Mouse (Mus musculus) limb, embryonic 10.5 days (tissue): ENCODE results near the gene Slc35b2. TPM values are rescaled to one million over a fixed set of nuclear protein-coding genes. Genes with fewer than 3 reads are reported as not detected.

ENCODE experiments used
- DNase-seq: peaks from one replicate; pipeline ENCODE4 v3.0.0-alpha.2; 2017; ENCODE audit warnings: low spot score
- H3K27ac ChIP-seq: fragments of 300-500 bp; sonication (generic); 2 replicates; pipeline ENCODE4 v1.5.1; 2016; ENCODE audit warnings: mild to moderate bottlenecking
- H3K27me3 ChIP-seq: fragments of 300-500 bp; sonication (generic); 2 replicates; pipeline ENCODE4 v1.6.1; 2016; ENCODE audit warnings: low read depth, mild to moderate bottlenecking; ENCODE audit not compliant: poor library complexity, severe bottlenecking
- H3K36me3 ChIP-seq: fragments of 300-500 bp; sonication (generic); 2 replicates; pipeline ENCODE4 v1.6.1; 2016; ENCODE audit warnings: mild to moderate bottlenecking, moderate library complexity
- H3K4me1 ChIP-seq: fragments of 300-500 bp; sonication (generic); 2 replicates; pipeline ENCODE4 v1.6.1; 2016
- H3K4me3 ChIP-seq: fragments of 300-500 bp; sonication (generic); 2 replicates; pipeline ENCODE4 v1.5.1; 2016; ENCODE audit warnings: mild to moderate bottlenecking, moderate library complexity
- H3K9me3 ChIP-seq: fragments of 300-500 bp; sonication (generic); replicated peaks from 2 replicates; pipeline ENCODE4 v1.6.1; 2016; ENCODE audit warnings: mild to moderate bottlenecking
- WGBS: fragments of 180-500 bp; shearing (Covaris S2); methylation state at CpG from one replicate; pipeline ENCODE4 v1.1.7; 2016; 5-methylcytosine and 5-hydroxymethylcytosine counted together
- polyA plus RNA-seq: library from polyadenylated mRNA; unstranded; fragments of >200 nt; fragmentation: Nextera tagmentation; extraction: Ambion mirVana; gene quantifications from 2 replicates; pipeline ENCODE4 v1.2.1, GENCODE M21; 2016

Slc35b2 gene
- polyA plus RNA-seq, 1 experiment from 2014 or later: 105 TPM

DNA sequence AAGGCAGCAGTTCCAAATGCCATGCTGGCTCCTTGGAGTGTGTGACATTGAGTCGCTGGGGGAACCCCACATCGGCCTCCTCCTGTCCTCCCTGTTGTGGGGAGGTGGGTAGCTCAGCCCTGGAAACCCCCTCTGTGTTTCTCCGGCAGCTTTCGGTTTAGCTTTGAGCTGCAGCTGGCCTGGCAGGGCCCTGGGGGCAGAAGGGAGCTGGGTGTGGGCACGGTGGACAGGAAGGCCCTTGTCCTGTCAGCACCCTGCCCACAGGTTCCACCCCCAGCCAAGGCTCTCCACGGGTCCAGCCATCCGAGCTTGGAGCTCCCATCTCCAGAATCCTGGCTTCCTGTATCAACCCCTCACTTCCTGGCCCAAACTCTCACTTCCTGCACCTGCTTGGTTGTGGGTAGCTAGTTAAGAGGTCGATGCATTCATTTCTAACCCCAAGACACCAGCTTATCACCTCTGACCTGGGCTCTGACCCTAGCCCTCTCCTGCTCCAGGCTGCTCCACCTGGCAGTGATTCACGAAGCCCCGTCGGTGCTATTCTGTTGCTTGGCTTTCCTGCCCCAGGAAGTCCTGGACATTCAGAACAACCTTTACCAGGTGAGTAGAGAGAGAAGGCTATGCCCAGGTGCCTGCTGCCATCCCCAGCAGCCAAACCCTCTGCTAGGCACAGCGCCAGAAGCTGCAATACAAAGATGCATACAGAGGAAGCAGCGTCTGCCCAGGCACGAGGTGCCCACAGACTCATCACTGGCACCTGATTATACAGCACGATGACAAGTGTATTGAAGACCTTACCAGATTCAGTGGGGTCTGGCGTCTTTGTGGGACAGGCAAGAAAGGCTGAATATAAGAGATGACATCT is 5.4 kb upstream of the Slc35b2 start:
- H3K9me3 ChIP-seq: no peaks in the 10 kb centered on the region
- H3K4me3 ChIP-seq: 0 out of 2 replicates have a peak overlapping the region, but pooled peaks have one; percentile 2
- no peak overlapping the region for H3K27ac ChIP-seq
- no peak for DNase-seq
- peaks cover 37% of the 10 kb centered on the region for H3K27me3 ChIP-seq
- no peaks in the 10 kb centered on the region for H3K36me3 ChIP-seq
- WGBS: 76% methylated on average over 16 of the region's 16 CpGs
- peaks cover 45% of the 10 kb centered on the region for H3K4me1 ChIP-seq

- WGBS: 88% methylated on average over 15 of the region's 15 CpGs
- peaks cover 25% of the 10 kb centered on the region for H3K27me3 ChIP-seq
- peaks cover 50% of the 10 kb centered on the region for H3K4me1 ChIP-seq
- no peak overlapping the region for H3K27ac ChIP-seq
- H3K4me3 ChIP-seq: no peak overlapping the region
- H3K9me3 ChIP-seq: no peaks in the 10 kb centered on the region
- DNase-seq: no peak
- H3K36me3 ChIP-seq: no peaks in the 10 kb centered on the region
Observed at GRCm38 (mm10) chr17:45559732-45560525, 3.7 kb upstream of the Slc35b2 start.

DNA sequence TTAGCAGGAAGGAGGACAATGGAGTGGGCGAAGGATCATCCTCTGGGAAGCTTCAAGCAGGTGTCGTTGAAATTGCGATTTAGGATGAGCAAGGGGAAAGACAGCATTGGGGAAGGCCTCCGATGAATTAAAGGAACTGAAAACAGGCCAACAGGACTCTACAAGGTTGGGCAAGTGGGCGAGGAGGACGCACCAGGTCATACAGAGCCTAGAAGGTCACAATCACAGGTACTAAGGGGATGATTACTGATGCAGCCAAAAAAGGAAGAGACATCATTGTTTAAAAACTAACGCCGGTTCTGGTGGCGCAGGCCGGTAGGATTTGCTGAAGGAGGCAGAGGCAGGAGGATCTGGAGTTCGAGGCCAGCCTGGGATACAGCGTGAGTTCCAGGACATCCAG is 458 bp upstream of the Slc35b2 start:
- WGBS: 82% methylated on average over 12 of the region's 12 CpGs

DNA sequence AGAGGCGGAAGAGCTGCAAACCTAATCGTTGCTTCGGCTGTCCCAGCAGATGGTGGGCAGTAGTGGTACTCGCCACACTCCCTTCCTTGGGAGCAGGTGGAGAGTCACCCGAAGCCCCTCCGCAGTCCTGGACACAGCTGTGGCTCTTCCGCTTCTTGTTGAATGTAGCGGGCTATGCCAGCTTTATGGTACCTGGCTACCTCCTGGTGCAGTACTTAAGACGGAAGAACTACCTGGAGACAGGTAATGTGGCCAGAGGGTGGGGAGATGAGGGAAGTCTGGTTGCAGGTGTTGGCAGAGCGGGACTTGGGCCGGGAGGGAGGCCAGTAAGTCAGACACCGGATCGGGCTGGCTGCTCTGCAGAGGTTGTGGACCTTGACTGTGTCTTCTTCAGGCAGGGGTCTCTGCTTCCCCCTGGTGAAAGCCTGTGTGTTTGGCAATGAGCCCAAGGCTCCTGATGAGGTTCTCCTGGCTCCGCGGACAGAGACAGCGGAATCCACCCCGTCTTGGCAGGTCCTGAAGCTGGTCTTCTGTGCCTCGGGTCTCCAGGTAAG is 934 bp downstream of the Slc35b2 start:
- peaks cover 20% of the 10 kb centered on the region for H3K4me1 ChIP-seq
- peak overlapping the region; percentile 87 for H3K4me3 ChIP-seq
- H3K36me3 ChIP-seq: peaks cover 46% of the 10 kb centered on the region
- 18% methylated on average over 18 of the region's 18 CpGs for WGBS
- no peak for DNase-seq
- H3K27me3 ChIP-seq: no peaks in the 10 kb centered on the region
- peak overlapping the region; percentile 95 for H3K27ac ChIP-seq
- no peaks in the 10 kb centered on the region for H3K9me3 ChIP-seq

More for the DNA sequence above, 458 bp upstream of the Slc35b2 start:
- H3K4me3 ChIP-seq: peak overlapping the region; percentile 87; the same call in 1 of the 2 replicates
- 0 out of 2 replicates have a peak overlapping the region, but pooled peaks have one; percentile 95 for H3K27ac ChIP-seq
- peaks cover 32% of the 10 kb centered on the region for H3K36me3 ChIP-seq
- no peaks in the 10 kb centered on the region for H3K9me3 ChIP-seq
- no peak for DNase-seq
- peaks cover 30% of the 10 kb centered on the region for H3K4me1 ChIP-seq
- no peaks in the 10 kb centered on the region for H3K27me3 ChIP-seq

- 97% methylated on average over 11 of the region's 11 CpGs for WGBS
- Histone ChIP-seq H3K36me3 (peaks cover 51% of the 10 kb centered on the region), H3K27me3 (no peaks in the 10 kb centered on the region), H3K4me1 (peaks cover 20% of the 10 kb centered on the region), H3K4me3 (peak overlapping the region; percentile 87), H3K27ac (0 out of 2 replicates have a peak overlapping the region, but pooled peaks have one; percentile 95), H3K9me3 (no peaks in the 10 kb centered on the region)
- DNase-seq: no peak
Observed at GRCm38 (mm10) chr17:45565103-45565502, 1.4 kb downstream of the Slc35b2 start.

DNA sequence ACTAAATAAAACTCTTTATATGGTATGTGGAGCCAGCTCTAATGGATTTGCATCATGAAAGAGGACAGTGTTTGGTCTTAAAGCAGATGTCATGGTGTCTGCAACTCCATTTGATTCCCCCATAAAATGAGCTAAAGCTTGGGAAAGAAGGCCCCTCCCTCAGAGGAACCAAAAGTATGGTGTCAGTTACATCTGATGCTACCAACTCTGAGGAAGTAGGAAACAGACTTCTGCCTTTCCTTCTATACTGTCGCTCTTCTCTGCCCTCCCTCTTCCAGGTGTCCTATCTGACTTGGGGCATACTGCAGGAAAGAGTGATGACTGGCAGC is 2.3 kb downstream of the Slc35b2 start:
- Histone ChIP-seq H3K4me1 (peaks cover 27% of the 10 kb centered on the region), H3K9me3 (no peaks in the 10 kb centered on the region), H3K36me3 (peaks cover 60% of the 10 kb centered on the region), H3K27me3 (no peaks in the 10 kb centered on the region), H3K4me3 (no peak overlapping the region), H3K27ac (no peak overlapping the region)
- WGBS: 82% methylated on average over 1 of the region's 1 CpGs
- no peak for DNase-seq

DNA sequence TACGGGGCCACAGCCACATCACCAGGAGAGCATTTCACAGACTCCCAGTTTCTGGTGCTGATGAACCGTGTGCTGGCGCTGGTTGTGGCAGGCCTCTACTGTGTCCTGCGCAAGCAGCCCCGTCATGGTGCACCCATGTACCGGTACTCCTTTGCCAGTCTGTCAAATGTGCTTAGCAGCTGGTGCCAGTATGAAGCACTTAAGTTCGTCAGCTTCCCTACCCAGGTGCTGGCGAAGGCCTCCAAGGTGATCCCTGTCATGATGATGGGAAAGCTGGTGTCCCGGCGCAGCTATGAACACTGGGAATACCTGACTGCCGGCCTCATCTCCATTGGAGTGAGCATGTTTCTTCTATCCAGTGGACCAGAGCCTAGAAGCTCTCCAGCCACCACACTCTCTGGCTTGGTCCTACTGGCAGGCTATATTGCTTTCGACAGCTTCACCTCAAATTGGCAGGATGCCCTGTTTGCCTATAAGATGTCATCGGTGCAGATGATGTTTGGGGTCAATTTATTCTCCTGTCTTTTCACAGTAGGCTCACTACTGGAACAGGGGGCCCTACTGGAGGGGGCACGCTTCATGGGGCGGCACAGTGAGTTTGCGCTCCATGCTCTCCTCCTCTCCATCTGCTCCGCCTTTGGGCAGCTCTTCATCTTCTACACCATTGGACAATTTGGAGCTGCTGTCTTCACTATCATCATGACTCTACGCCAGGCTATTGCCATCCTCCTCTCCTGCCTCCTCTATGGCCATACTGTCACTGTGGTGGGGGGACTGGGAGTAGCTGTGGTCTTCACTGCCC is 2.9 kb downstream of the Slc35b2 start:
- Histone ChIP-seq H3K27ac (no peak overlapping the region), H3K4me1 (peaks cover 33% of the 10 kb centered on the region), H3K4me3 (peak overlapping the region; percentile 18; the same call in 1 of the 2 replicates), H3K9me3 (no peaks in the 10 kb centered on the region), H3K27me3 (no peaks in the 10 kb centered on the region), H3K36me3 (peaks cover 66% of the 10 kb centered on the region)
- DNase-seq: no peak
- 74% methylated on average over 18 of the region's 18 CpGs for WGBS

GRCm38 (mm10) chr17:45567162-45567601 is 3.5 kb downstream of the Slc35b2 start:
- H3K27ac ChIP-seq: no peak overlapping the region
- H3K27me3 ChIP-seq: no peaks in the 10 kb centered on the region
- H3K4me1 ChIP-seq: peaks cover 37% of the 10 kb centered on the region
- no peak for DNase-seq
- H3K4me3 ChIP-seq: peak overlapping the region; percentile 18; the same call in 1 of the 2 replicates
- peaks cover 72% of the 10 kb centered on the region for H3K36me3 ChIP-seq
- 25% methylated on average over 4 of the region's 4 CpGs for WGBS
- no peaks in the 10 kb centered on the region for H3K9me3 ChIP-seq

GRCm38 (mm10) chr17:45568990-45569389 is 5.3 kb downstream of the Slc35b2 start:
- Histone ChIP-seq H3K9me3 (no peaks in the 10 kb centered on the region), H3K4me3 (no peak overlapping the region), H3K27me3 (no peaks in the 10 kb centered on the region), H3K27ac (no peak overlapping the region), H3K36me3 (peaks cover 76% of the 10 kb centered on the region), H3K4me1 (peaks cover 38% of the 10 kb centered on the region)
- DNase-seq: no peak
- 88% methylated on average over 12 of the region's 12 CpGs for WGBS

- no peaks in the 10 kb centered on the region for H3K9me3 ChIP-seq
- peaks cover 76% of the 10 kb centered on the region for H3K36me3 ChIP-seq
- no peak overlapping the region for H3K4me3 ChIP-seq
- H3K27me3 ChIP-seq: no peaks in the 10 kb centered on the region
- peaks cover 41% of the 10 kb centered on the region for H3K4me1 ChIP-seq
- 87% methylated on average over 4 of the region's 4 CpGs for WGBS
- no peak overlapping the region for H3K27ac ChIP-seq
- no peak for DNase-seq
Observed at GRCm38 (mm10) chr17:45569999-45570398, 6.3 kb downstream of the Slc35b2 start.

DNA sequence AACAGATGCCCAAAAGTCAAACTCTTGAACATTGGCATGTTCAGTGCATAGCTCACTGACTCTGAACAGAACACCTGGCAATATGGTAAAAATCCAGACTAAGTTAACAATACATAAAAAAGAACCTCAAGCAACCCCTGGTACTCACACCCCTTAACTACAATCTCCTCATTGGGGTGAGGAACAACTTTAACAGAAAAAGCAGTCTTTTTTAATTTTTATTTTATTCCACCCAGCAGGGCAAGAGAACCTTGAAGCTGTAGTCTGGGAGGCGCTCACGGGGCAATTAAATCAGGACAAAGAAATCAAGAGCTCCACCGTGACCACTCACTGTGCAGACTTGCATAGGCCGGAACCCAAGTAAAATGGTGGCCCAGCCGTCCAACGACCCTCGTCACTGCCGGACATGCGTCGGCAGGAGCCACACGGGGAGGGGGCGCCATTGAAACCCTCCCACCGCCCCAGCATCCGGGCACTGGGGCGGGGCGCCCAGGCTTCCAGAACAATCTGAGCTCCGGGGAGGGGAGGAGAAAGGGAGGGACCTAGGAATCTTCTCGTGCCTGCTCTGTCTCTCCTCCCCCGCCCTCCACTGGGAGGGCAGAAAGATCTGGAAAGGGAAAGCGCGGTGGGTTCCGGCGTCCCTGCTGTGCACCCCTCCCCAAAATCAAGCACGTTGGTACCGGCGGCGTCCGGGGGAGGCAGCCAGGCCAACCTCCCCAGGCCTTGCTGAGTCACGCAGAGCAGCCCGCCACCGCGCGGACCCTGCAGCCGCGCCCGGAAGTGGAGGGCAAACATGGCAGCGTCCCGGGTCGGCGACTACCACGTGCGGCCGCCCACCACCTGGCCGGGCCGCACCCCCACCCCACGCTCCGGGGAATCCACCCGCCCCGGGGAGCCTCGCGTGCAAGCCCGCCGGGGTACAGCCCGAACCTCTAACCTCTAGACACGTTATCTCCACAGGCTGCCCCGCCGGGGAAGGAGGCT is 8.7 kb downstream of the Slc35b2 start:
- peak overlapping the region; percentile 97 for H3K27ac ChIP-seq
- no peaks in the 10 kb centered on the region for H3K27me3 ChIP-seq
- H3K36me3 ChIP-seq: peaks cover 52% of the 10 kb centered on the region
- H3K9me3 ChIP-seq: no peaks in the 10 kb centered on the region
- under 1% methylated on average over 56 of the region's 57 CpGs for WGBS
- DNase-seq: peak; percentile 92
- H3K4me1 ChIP-seq: peaks cover 31% of the 10 kb centered on the region
- H3K4me3 ChIP-seq: peak overlapping the region; percentile 77
